Mouse (Mus musculus) cortical plate, adult 2 months (tissue): Measurements from ENCODE around the gene Casz1.

ENCODE experiments used
- CTCF ChIP-seq: fragments of 200-500 bp; IDR thresholded peaks from 2 replicates; pipeline ENCODE4 v1.5.1; 2011; ENCODE audit warnings: mild to moderate bottlenecking, control low read depth, low read length; ENCODE audit not compliant: insufficient read depth; ENCODE audit errors: extremely low read depth
- POLR2A ChIP-seq: fragments of 200-500 bp; IDR thresholded peaks from 2 replicates; pipeline ENCODE4 v1.6.1; 2011; ENCODE audit warnings: mild to moderate bottlenecking, low read length, control low read depth; ENCODE audit not compliant: insufficient read depth; ENCODE audit errors: extremely low read depth

- TF ChIP-seq CTCF (no peak), POLR2A (no peak)
Observed at GRCm38 (mm10) chr4:148872372-148872771, 68.1 kb downstream of the Casz1 start.
